Mouse (Mus musculus): Measurements from ENCODE around the gene BC055324.

BC055324 gene

DNA sequence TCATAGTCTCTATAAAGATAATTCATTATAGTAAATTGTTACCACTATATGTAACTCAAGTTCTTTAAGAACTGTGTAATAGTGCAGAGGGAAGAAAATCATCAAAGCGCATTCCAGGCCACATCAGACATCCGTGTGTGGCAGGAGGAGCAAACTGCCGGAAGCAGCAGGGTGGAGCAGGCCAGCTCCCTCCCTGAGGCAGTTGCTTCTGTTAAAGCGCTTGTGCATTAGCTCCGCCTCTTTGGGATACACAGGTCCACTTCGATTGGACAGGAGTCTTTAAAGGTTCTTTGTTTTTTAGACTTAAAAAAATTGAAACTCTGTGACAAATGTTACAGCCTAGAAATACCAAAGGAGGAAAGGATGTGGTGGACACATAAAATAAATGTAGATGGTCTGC, 52.5 kb downstream of the BC055324 start:
- no peak for DNase-seq (ENCODE audit: low spot score)

DNA sequence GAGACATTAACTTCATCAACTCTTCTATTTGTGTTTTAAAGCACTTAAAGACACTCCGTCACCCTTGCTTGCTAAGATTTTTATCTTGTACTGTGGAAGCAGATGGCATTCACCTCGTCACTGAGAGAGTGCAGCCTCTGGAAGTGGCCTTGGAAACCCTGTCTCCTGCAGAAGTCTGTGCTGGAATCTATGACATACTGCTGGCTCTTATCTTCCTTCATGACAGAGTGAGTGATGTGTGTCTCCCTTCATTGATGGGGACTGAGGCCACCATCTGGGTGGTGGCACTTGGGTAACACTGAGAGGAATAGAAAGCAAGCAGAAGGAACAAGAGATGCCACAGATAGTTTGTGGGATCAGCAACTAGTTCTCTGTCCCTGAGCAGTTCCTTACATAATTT, 60.0 kb downstream of the BC055324 start:
- DNase-seq (ENCODE audit: low spot score), result no peak

GRCm38 (mm10) chr1:163931801-163932200, 62.8 kb downstream of the BC055324 start:
- DNase-seq (ENCODE audit: low spot score), result no peak

- no peak for DNase-seq (ENCODE audit: low spot score)
These were observed 64.2 kb downstream of the BC055324 start for GRCm38 (mm10) chr1:163930458-163930794.

- peak; percentile 87 for DNase-seq (ENCODE audit: low spot score)
These were observed 64.7 kb downstream of the BC055324 start for GRCm38 (mm10) chr1:163929636-163930457.

- no peak for DNase-seq (ENCODE audit: low spot score)
These were observed 65.8 kb downstream of the BC055324 start, which contains the start of gene Scyl3 for GRCm38 (mm10) chr1:163928846-163929245. Gene Scyl3 (plus strand): TSS chr1:163929100.

GRCm38 (mm10) chr1:163924093-163924492, 70.5 kb downstream of the BC055324 start:
- no peak for DNase-seq (ENCODE audit: low spot score)

DNA sequence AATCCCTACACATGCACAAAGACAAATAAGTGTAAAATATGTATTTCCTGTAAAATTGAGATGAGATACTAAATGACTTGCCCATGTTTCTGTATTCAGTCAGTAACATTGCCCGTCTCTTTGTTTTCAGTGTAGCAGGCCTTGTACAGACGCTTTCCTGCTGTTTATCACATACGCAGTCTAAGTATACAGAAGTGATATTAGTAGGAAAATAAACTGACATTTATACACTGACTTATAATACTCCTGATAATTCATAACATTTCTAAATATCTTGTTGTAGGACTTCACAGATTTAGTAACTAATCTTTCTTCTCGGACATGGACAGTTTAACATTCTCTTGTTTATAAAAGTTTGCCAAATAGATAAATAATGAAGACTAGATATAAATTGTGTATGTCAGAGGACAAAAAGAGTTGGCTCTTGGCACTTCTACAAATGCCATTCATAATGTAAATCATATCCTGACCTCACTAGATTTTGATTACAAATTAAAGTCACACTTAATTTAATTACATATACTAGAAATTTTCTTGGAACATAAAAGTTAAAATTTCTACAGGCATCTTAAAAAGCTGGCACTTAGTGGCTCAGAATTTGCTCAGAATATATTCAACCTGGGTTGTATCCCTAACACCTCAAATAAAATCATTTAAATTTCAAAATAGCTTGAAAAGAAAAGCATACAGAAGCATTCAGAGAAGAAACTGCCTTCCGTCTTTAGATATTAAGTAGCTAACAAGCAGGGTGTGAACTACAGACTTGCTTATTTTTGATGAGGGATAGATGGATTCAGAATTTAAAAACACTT, 77.0 kb downstream of the BC055324 start:
- no peak for DNase-seq (ENCODE audit: low spot score)

GRCm38 (mm10) chr1:163911981-163912380, 82.6 kb downstream of the BC055324 start:
- no peak for DNase-seq (ENCODE audit: low spot score)

GRCm38 (mm10) chr1:163910785-163911184, 83.8 kb downstream of the BC055324 start:
- DNase-seq (ENCODE audit: low spot score), result no peak

DNA sequence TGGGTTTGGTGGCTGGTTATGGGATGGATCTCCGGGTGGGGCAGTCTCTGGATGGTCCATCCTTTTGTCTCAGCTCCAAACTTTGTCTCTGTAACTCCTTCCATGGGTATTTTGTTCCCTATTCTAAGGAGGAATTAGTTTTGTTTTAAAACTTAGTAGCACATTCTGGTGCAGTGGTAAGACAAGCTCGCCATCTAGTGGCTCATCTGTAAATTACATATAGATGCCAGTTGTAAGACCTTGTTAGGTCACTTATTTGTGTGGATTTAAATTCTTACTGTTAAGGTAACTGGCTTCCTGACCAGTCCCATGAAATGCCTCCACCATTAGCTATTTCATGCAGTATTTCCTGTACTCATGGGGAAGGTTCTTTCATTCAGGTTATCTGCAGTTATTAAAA, 84.3 kb downstream of the BC055324 start:
- peak; percentile 52 for DNase-seq (ENCODE audit: low spot score)

GRCm38 (mm10) chr1:163908389-163908788, 86.2 kb downstream of the BC055324 start:
- DNase-seq (ENCODE audit: low spot score), result no peak

DNA sequence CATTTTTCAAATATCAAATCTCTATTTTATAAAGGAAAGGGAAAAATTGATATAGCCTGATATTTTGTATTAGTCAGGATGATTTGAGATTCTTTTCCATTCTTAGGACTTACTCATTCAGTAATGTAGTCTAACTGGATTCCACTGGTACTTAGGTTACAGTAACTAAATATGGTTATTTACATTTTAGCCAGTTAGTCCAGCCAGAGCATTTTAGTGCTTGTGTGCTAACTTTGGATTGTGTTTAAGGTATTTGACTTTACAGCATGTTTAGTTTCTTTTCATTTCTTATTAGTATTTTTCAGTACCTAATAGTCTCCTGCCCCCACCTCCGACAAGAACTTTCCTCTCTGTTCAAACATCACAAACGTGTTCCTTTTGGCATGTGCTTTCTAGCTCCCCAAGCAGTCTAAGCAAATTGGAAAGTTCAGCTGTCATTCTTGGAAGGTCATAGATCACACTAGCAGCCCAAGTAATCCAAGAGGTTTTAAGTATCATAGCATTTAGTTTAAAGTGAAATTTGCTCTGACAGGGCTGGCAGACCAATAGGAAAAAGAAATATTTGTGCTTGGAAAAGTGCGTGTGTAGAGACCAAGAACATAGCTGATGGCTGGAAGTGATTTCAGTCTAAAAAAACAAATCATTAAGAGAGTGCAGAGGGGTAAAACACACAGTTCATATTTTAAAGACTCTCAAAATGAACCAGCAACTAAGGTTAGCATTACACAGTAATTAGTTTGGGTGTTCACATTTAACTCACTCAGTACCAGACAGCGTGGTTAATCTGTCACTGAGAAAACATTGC, 87.4 kb downstream of the BC055324 start:
- peak; percentile 9 for DNase-seq (ENCODE audit: low spot score)

GRCm38 (mm10) chr1:163903411-163903810, 91.2 kb downstream of the BC055324 start:
- no peak for DNase-seq (ENCODE audit: low spot score)

GRCm38 (mm10) chr1:163900168-163900567, 94.4 kb downstream of the BC055324 start:
- DNase-seq (ENCODE audit: low spot score), result no peak

DNA sequence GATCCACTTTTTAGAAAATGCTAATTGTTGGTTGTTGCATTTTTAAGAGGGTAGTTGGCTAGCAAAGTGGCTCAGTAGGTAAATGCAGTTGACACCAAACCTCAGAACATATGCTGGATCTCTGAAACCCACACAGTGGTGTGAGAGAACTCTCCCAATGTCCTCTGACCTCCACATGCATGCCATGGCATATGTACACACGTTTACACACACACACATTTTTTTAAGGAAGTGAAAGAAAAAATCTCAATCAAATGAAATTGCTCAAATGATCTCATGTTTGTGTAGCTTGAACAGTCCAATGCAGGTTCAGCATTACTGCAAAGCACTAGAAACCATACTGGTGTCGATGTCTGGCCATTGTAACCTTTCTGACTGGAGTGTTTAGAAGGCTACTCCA, 95.0 kb downstream of the BC055324 start:
- DNase-seq (ENCODE audit: low spot score), result no peak

- no peak for DNase-seq (ENCODE audit: low spot score)
These were observed 96.3 kb downstream of the BC055324 start for GRCm38 (mm10) chr1:163898291-163898764.

Data from lung, postnatal 25 days (tissue).